Mouse (Mus musculus): Measurements from ENCODE around the gene Scrt2. TPM values are rescaled to one million over a fixed set of nuclear protein-coding genes. Genes with fewer than 3 reads are reported as not detected.

Scrt2 gene
- polyA plus RNA-seq, 1 experiment = 0.16 TPM

DNA sequence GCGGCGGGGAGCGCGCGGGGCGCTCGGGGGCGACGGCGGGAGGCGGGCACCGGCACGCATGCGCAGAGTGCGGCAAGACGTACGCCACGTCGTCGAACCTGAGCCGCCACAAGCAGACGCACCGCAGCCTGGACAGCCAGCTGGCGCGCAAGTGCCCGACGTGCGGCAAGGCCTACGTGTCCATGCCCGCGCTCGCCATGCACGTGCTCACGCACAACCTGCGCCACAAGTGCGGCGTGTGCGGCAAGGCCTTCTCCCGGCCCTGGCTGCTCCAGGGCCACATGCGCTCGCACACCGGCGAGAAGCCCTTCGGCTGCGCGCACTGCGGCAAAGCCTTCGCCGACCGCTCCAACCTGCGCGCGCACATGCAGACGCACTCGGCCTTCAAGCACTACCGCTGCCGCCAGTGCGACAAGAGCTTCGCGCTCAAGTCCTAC, 12.0 kb downstream of the Scrt2 start:
- Histone ChIP-seq H3K27ac (ENCODE audit: control insufficient read depth, insufficient read depth, low read length) (no peak overlapping the region), H3K36me3 (ENCODE audit: control insufficient read depth, insufficient read depth, low read length) (no peaks in the 10 kb centered on the region), H3K4me3 (ENCODE audit: control insufficient read depth, insufficient read depth, low read length) (no peak overlapping the region; the same call in 1 of the 2 replicates), H3K27me3 (ENCODE audit: control insufficient read depth, insufficient read depth, low read length) (no peaks in the 10 kb centered on the region; the same call in 1 of the 2 replicates), H3K4me1 (replicated peaks; ENCODE audit: control insufficient read depth, insufficient read depth, low read length) (peaks cover 5% of the 10 kb centered on the region; the same call in 1 of the 2 replicates)
- WGBS = 14% methylated on average over 60 of the region's 60 CpGs
- DNase-seq = no peak
- TF ChIP-seq POLR2A (IDR thresholded peaks at IDR 0.05; ENCODE audit: control insufficient read depth, extremely low read depth, insufficient read depth, low read length, poor library complexity) (no peak), CTCF (IDR thresholded peaks at IDR 0.05; ENCODE audit: borderline replicate concordance, control insufficient read depth, extremely low read depth, insufficient read depth, low read length, poor library complexity) (no peak)

- no peak overlapping the region for H3K27ac ChIP-seq (ENCODE audit: control insufficient read depth, insufficient read depth, low read length)
- no peaks in the 10 kb centered on the region; the same call in 1 of the 2 replicates for H3K27me3 ChIP-seq (ENCODE audit: control insufficient read depth, insufficient read depth, low read length)
- no peaks in the 10 kb centered on the region for H3K36me3 ChIP-seq (ENCODE audit: control insufficient read depth, insufficient read depth, low read length)
- H3K4me3 ChIP-seq (ENCODE audit: control insufficient read depth, insufficient read depth, low read length) = no peak overlapping the region
- H3K4me1 ChIP-seq (replicated peaks; ENCODE audit: control insufficient read depth, insufficient read depth, low read length) = peaks cover 5% of the 10 kb centered on the region; the same call in 1 of the 2 replicates
- no peak for DNase-seq
- 24% methylated on average over 29 of the region's 29 CpGs for WGBS
- no peak for TF ChIP-seq CTCF (IDR thresholded peaks at IDR 0.05; ENCODE audit: borderline replicate concordance, control insufficient read depth, extremely low read depth, insufficient read depth, low read length, poor library complexity)
- no peak for TF ChIP-seq POLR2A (IDR thresholded peaks at IDR 0.05; ENCODE audit: control insufficient read depth, extremely low read depth, insufficient read depth, low read length, poor library complexity)
Observed at GRCm38 (mm10) chr2:152094856-152095545, 13.7 kb downstream of the Scrt2 start.

GRCm38 (mm10) chr2:152096922-152097321, 15.6 kb downstream of the Scrt2 start:
- 94% methylated on average over 2 of the region's 2 CpGs for WGBS
- Histone ChIP-seq H3K27me3 (ENCODE audit: control insufficient read depth, insufficient read depth, low read length) (no peaks in the 10 kb centered on the region; the same call in 1 of the 2 replicates), H3K27ac (ENCODE audit: control insufficient read depth, insufficient read depth, low read length) (no peak overlapping the region), H3K4me3 (ENCODE audit: control insufficient read depth, insufficient read depth, low read length) (no peak overlapping the region), H3K4me1 (replicated peaks; ENCODE audit: control insufficient read depth, insufficient read depth, low read length) (peaks cover 5% of the 10 kb centered on the region; the same call in 1 of the 2 replicates), H3K36me3 (ENCODE audit: control insufficient read depth, insufficient read depth, low read length) (no peaks in the 10 kb centered on the region)
- DNase-seq = no peak
- no peak for TF ChIP-seq POLR2A (IDR thresholded peaks at IDR 0.05; ENCODE audit: control insufficient read depth, extremely low read depth, insufficient read depth, low read length, poor library complexity)
- no peak for TF ChIP-seq CTCF (IDR thresholded peaks at IDR 0.05; ENCODE audit: borderline replicate concordance, control insufficient read depth, extremely low read depth, insufficient read depth, low read length, poor library complexity)

DNA sequence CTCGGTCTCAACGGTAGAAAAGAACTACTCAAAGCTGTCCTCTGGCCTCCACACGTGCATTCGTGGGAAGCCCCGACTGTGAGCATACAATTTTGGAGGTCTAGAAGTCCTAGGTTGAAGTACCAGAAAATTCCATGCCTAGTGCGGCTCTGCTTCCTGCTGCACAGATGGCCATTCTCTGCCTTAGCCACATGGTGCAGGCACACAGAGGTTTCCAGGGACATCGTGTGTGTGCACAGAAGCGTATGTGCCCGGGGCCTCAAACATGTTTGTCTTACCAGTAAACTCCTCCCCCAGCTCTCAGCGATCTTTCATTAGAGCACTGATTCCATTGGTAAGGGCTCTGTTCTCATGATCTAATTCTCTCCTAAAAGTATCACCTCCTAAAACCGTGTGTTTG, 16.6 kb downstream of the Scrt2 start:
- Histone ChIP-seq H3K27ac (ENCODE audit: control insufficient read depth, insufficient read depth, low read length) (no peak overlapping the region), H3K36me3 (ENCODE audit: control insufficient read depth, insufficient read depth, low read length) (no peaks in the 10 kb centered on the region), H3K4me3 (ENCODE audit: control insufficient read depth, insufficient read depth, low read length) (no peak overlapping the region), H3K27me3 (ENCODE audit: control insufficient read depth, insufficient read depth, low read length) (no peaks in the 10 kb centered on the region; the same call in 1 of the 2 replicates), H3K4me1 (replicated peaks; ENCODE audit: control insufficient read depth, insufficient read depth, low read length) (peaks cover 5% of the 10 kb centered on the region; the same call in 1 of the 2 replicates)
- DNase-seq = no peak
- WGBS = 88% methylated on average over 11 of the region's 11 CpGs
- no peak for TF ChIP-seq POLR2A (IDR thresholded peaks at IDR 0.05; ENCODE audit: control insufficient read depth, extremely low read depth, insufficient read depth, low read length, poor library complexity)
- TF ChIP-seq CTCF (IDR thresholded peaks at IDR 0.05; ENCODE audit: borderline replicate concordance, control insufficient read depth, extremely low read depth, insufficient read depth, low read length, poor library complexity) = no peak

- no peaks in the 10 kb centered on the region for H3K4me1 ChIP-seq (replicated peaks; ENCODE audit: control insufficient read depth, insufficient read depth, low read length)
- H3K36me3 ChIP-seq (ENCODE audit: control insufficient read depth, insufficient read depth, low read length) = no peaks in the 10 kb centered on the region
- WGBS = 67% methylated on average over 3 of the region's 3 CpGs
- 0 out of 2 replicates have a peak, but pooled peaks cover 3% of the 10 kb centered on the region for H3K27me3 ChIP-seq (ENCODE audit: control insufficient read depth, insufficient read depth, low read length)
- DNase-seq = no peak
- H3K27ac ChIP-seq (ENCODE audit: control insufficient read depth, insufficient read depth, low read length) = no peak overlapping the region
- no peak for TF ChIP-seq POLR2A (IDR thresholded peaks at IDR 0.05; ENCODE audit: control insufficient read depth, extremely low read depth, insufficient read depth, low read length, poor library complexity)
- no peak for TF ChIP-seq CTCF (IDR thresholded peaks at IDR 0.05; ENCODE audit: borderline replicate concordance, control insufficient read depth, extremely low read depth, insufficient read depth, low read length, poor library complexity)
- H3K4me3 ChIP-seq (ENCODE audit: control insufficient read depth, insufficient read depth, low read length) = no peak overlapping the region
Observed at GRCm38 (mm10) chr2:152099538-152099937, 18.2 kb downstream of the Scrt2 start.

- H3K4me3 ChIP-seq (ENCODE audit: control insufficient read depth, insufficient read depth, low read length) = no peak overlapping the region
- no peak overlapping the region for H3K27ac ChIP-seq (ENCODE audit: control insufficient read depth, insufficient read depth, low read length)
- peaks cover 3% of the 10 kb centered on the region; the same call in 1 of the 2 replicates for H3K27me3 ChIP-seq (ENCODE audit: control insufficient read depth, insufficient read depth, low read length)
- no peaks in the 10 kb centered on the region for H3K36me3 ChIP-seq (ENCODE audit: control insufficient read depth, insufficient read depth, low read length)
- no peaks in the 10 kb centered on the region for H3K4me1 ChIP-seq (replicated peaks; ENCODE audit: control insufficient read depth, insufficient read depth, low read length)
- WGBS = 60% methylated on average over 13 of the region's 13 CpGs
- TF ChIP-seq CTCF (IDR thresholded peaks at IDR 0.05; ENCODE audit: borderline replicate concordance, control insufficient read depth, extremely low read depth, insufficient read depth, low read length, poor library complexity) = no peak
- no peak for TF ChIP-seq POLR2A (IDR thresholded peaks at IDR 0.05; ENCODE audit: control insufficient read depth, extremely low read depth, insufficient read depth, low read length, poor library complexity)
- no peak for DNase-seq
Observed at GRCm38 (mm10) chr2:152101761-152102160, 20.4 kb downstream of the Scrt2 start.
